Mouse (Mus musculus) liver, embryonic 12.5 days (tissue): ENCODE results near the gene Sestd1. TPM values are rescaled to one million over a fixed set of nuclear protein-coding genes. Genes with fewer than 3 reads are reported as not detected.
A peak's percentile ranks its signal among the peaks of the same experiment; 100 is the strongest.

ENCODE experiments used
- ATAC-seq: fragments of 200-750 bp; cut with Nextera tagmentation; 2 replicates; pipeline ENCODE4 v1.8.0; 2017; ENCODE audit warnings: moderate number of reproducible peaks, mild to moderate bottlenecking, moderate library complexity
- H3K27ac ChIP-seq: fragments of 300-500 bp; sonication (generic); 2 replicates; pipeline ENCODE4 v1.5.1; 2016; ENCODE audit warnings: mild to moderate bottlenecking
- H3K27me3 ChIP-seq: fragments of 300-500 bp; sonication (generic); replicated peaks from 2 replicates; pipeline ENCODE4 v1.6.1; 2016; ENCODE audit warnings: mild to moderate bottlenecking, moderate library complexity
- H3K36me3 ChIP-seq: fragments of 300-500 bp; sonication (generic); 2 replicates; pipeline ENCODE4 v1.6.1; 2016; ENCODE audit warnings: mild to moderate bottlenecking, moderate library complexity
- H3K4me1 ChIP-seq: fragments of 300-500 bp; sonication (generic); 2 replicates; pipeline ENCODE4 v1.6.1; 2016
- H3K4me2 ChIP-seq: fragments of 300-500 bp; sonication (generic); 2 replicates; pipeline ENCODE4 v1.6.1; 2016; ENCODE audit warnings: mild to moderate bottlenecking, moderate library complexity
- H3K4me3 ChIP-seq: fragments of 300-500 bp; sonication (generic); 2 replicates; pipeline ENCODE4 v1.5.1; 2016; ENCODE audit warnings: mild to moderate bottlenecking, moderate library complexity
- H3K9ac ChIP-seq: fragments of 300-500 bp; sonication (generic); 2 replicates; pipeline ENCODE4 v1.6.1; 2016; ENCODE audit warnings: mild to moderate bottlenecking, moderate library complexity
- H3K9me3 ChIP-seq: fragments of 300-500 bp; sonication (generic); replicated peaks from 2 replicates; pipeline ENCODE4 v1.6.1; 2016; ENCODE audit warnings: mild to moderate bottlenecking, moderate library complexity
- WGBS: fragments of 180-500 bp; shearing (Covaris S2); methylation state at CpG from one replicate; pipeline ENCODE4 v1.1.7; 2016; ENCODE audit not compliant: insufficient replicate concordance; 5-methylcytosine and 5-hydroxymethylcytosine counted together
- polyA plus RNA-seq: library from polyadenylated mRNA; unstranded; fragments of >200 nt; fragmentation: Nextera tagmentation; extraction: Ambion mirVana; gene quantifications from 2 replicates; pipeline ENCODE4 v1.2.1, GENCODE M21; 2016

Sestd1 gene
- polyA plus RNA-seq: 1.6 and 2.3 TPM in 2 replicates

DNA sequence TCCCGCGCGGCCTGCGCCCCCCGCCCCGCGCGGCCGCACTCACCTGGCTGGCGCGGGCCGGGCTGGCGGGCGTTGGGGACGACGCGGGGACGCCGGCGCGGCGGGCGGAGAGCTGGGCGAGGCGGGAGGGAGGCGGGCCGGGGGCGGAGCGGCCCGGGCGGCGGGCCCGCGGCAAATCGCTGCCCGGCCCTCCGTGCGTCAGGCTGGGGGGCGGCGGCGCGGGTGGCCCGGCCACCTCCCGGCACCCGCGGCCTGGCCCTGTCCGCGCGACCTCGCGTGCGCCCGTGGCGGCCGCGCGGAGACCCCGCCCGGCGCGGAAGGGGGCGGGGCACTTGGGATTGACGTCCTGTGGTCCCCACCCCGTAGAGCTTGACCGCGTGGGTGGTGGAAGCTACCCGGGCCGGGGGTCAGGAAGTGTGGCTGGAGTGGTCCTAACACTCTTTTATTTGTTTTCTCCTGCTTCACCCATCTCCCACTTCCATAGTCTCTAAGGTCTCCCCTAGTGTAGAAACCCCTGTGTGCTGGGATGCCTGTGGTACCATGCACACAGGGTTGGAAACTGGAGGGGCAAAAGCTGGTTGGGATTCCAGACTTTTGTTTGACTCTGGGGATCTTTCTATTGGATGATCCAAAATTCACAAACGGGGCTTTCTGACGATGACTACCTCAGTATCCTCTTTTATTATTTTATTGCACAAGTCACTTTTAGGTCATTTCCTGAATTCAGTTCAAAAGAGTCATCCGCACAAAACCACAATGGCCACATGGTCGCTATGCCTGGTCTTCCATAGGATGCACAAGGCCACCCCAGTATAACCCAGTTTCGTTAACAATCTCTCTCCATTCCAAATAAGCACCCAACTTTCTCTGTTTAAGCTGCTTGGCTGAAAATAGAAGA is at the start of gene Sestd1:
TSS of gene Sestd1 (minus strand) at position 81 of the 898 bp plus-strand sequence.
- ATAC-seq: peak; percentile 61
- Histone ChIP-seq H3K27me3 (peaks cover 34% of the 10 kb centered on the region), H3K4me3 (peak within 1 kb of the TSS; percentile 63), H3K36me3 (no peaks in the 10 kb centered on the region), H3K4me1 (peaks cover 5% of the 10 kb centered on the region), H3K9ac (peak within 1 kb of the TSS; percentile 68), H3K4me2 (peak within 1 kb of the TSS; percentile 89), H3K9me3 (no peaks in the 10 kb centered on the region), H3K27ac (no peak within 1 kb of the TSS)
- 5% methylated on average over 34 of the region's 73 CpGs for WGBS

- no peak overlapping the region for H3K4me2 ChIP-seq
- H3K27ac ChIP-seq: no peak overlapping the region
- no peaks in the 10 kb centered on the region for H3K4me1 ChIP-seq
- no peak for ATAC-seq
- H3K27me3 ChIP-seq: no peaks in the 10 kb centered on the region
- no peak overlapping the region for H3K9ac ChIP-seq
- H3K4me3 ChIP-seq: no peak overlapping the region
- 34% methylated on average over 3 of the region's 3 CpGs for WGBS
- no peaks in the 10 kb centered on the region for H3K9me3 ChIP-seq
- H3K36me3 ChIP-seq: no peaks in the 10 kb centered on the region
Measured at GRCm38 (mm10) chr2:77327246-77327645, 46.9 kb upstream of the Sestd1 start.

- no peaks in the 10 kb centered on the region for H3K36me3 ChIP-seq
- 41% methylated on average over 6 of the region's 6 CpGs for WGBS
- no peaks in the 10 kb centered on the region for H3K9me3 ChIP-seq
- no peak for ATAC-seq
- no peak overlapping the region for H3K4me3 ChIP-seq
- H3K27ac ChIP-seq: no peak overlapping the region
- no peak overlapping the region for H3K9ac ChIP-seq
- no peaks in the 10 kb centered on the region for H3K4me1 ChIP-seq
- no peak overlapping the region for H3K4me2 ChIP-seq
- no peaks in the 10 kb centered on the region for H3K27me3 ChIP-seq
Measured at GRCm38 (mm10) chr2:77323739-77324138, 43.3 kb upstream of the Sestd1 start.

DNA sequence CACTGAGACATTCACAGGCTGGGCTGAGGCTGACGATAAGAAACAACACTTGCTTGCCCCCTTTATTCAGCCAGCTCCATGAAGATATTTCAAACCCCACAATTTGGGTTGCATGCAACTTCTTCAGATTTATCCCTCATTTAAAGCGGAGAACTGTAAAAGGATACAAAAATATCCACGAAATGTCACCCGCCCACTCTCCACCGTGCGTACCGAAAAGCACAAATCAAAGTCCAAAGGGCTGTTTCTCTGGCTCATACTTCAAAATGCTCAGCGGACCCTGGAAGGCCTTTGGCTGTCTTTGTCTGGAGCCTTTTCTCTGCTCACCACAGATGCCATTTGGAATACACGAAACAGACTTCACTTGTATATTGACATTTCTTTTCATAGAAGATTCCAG is 42.8 kb upstream of the Sestd1 start:
- no peak overlapping the region for H3K4me3 ChIP-seq
- no peaks in the 10 kb centered on the region for H3K36me3 ChIP-seq
- no peak for ATAC-seq
- H3K27ac ChIP-seq: no peak overlapping the region
- no peaks in the 10 kb centered on the region for H3K27me3 ChIP-seq
- H3K4me1 ChIP-seq: no peaks in the 10 kb centered on the region
- no peak overlapping the region for H3K4me2 ChIP-seq
- H3K9ac ChIP-seq: no peak overlapping the region
- no peaks in the 10 kb centered on the region for H3K9me3 ChIP-seq
- WGBS: 78% methylated on average over 9 of the region's 9 CpGs

- no peak overlapping the region for H3K9ac ChIP-seq
- no peaks in the 10 kb centered on the region for H3K27me3 ChIP-seq
- no peak overlapping the region for H3K27ac ChIP-seq
- ATAC-seq: no peak
- no peak overlapping the region for H3K4me3 ChIP-seq
- no peaks in the 10 kb centered on the region for H3K4me1 ChIP-seq
- no peaks in the 10 kb centered on the region for H3K36me3 ChIP-seq
- H3K9me3 ChIP-seq: no peaks in the 10 kb centered on the region
- WGBS: 73% methylated on average over 5 of the region's 5 CpGs
- H3K4me2 ChIP-seq: no peak overlapping the region
Measured at GRCm38 (mm10) chr2:77319196-77319595, 38.8 kb upstream of the Sestd1 start.

GRCm38 (mm10) chr2:77316961-77317360 is 36.6 kb upstream of the Sestd1 start:
- ATAC-seq: no peak
- WGBS: 50% methylated on average over 7 of the region's 7 CpGs
- no peaks in the 10 kb centered on the region for H3K9me3 ChIP-seq
- no peak overlapping the region for H3K9ac ChIP-seq
- H3K27ac ChIP-seq: no peak overlapping the region
- no peaks in the 10 kb centered on the region for H3K4me1 ChIP-seq
- no peaks in the 10 kb centered on the region for H3K27me3 ChIP-seq
- no peak overlapping the region for H3K4me2 ChIP-seq
- H3K36me3 ChIP-seq: no peaks in the 10 kb centered on the region
- no peak overlapping the region for H3K4me3 ChIP-seq

GRCm38 (mm10) chr2:77313846-77314245 is 33.5 kb upstream of the Sestd1 start:
- no peak for ATAC-seq
- H3K9me3 ChIP-seq: no peaks in the 10 kb centered on the region
- H3K4me1 ChIP-seq: no peaks in the 10 kb centered on the region
- no peak overlapping the region for H3K27ac ChIP-seq
- H3K4me3 ChIP-seq: no peak overlapping the region
- H3K9ac ChIP-seq: no peak overlapping the region
- H3K27me3 ChIP-seq: no peaks in the 10 kb centered on the region
- 79% methylated on average over 10 of the region's 10 CpGs for WGBS
- no peaks in the 10 kb centered on the region for H3K36me3 ChIP-seq
- no peak overlapping the region for H3K4me2 ChIP-seq

- H3K4me2 ChIP-seq: no peak overlapping the region
- WGBS: 57% methylated on average over 9 of the region's 9 CpGs
- H3K4me1 ChIP-seq: no peaks in the 10 kb centered on the region
- no peak overlapping the region for H3K9ac ChIP-seq
- H3K4me3 ChIP-seq: no peak overlapping the region
- no peak for ATAC-seq
- H3K27me3 ChIP-seq: no peaks in the 10 kb centered on the region
- no peaks in the 10 kb centered on the region for H3K9me3 ChIP-seq
- no peaks in the 10 kb centered on the region for H3K36me3 ChIP-seq
- no peak overlapping the region for H3K27ac ChIP-seq
Measured at GRCm38 (mm10) chr2:77312616-77313015, 32.2 kb upstream of the Sestd1 start.

DNA sequence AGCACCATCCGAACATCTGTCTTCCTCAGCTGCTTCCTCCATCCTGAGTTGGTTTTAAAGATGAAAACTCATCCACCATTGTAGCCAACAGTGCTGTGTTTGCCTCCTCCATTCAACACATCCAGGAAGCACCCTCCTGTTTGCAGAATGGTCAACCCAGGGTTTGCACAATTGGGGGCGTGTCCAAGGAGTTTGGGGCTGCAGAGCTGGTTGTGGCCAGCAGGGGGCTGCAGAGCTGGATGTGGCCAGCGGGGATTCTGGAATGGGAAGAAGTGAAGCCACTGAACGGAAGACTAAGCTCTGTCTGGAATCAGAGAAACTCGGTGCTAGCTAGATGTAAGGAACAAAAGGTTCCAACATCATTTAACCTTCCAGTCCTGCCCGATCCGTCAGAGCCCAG is 28.9 kb upstream of the Sestd1 start:
- H3K9ac ChIP-seq: no peak overlapping the region
- no peaks in the 10 kb centered on the region for H3K27me3 ChIP-seq
- WGBS: 39% methylated on average over 7 of the region's 7 CpGs
- no peak for ATAC-seq
- H3K36me3 ChIP-seq: no peaks in the 10 kb centered on the region
- H3K4me1 ChIP-seq: no peaks in the 10 kb centered on the region
- H3K4me3 ChIP-seq: no peak overlapping the region
- H3K4me2 ChIP-seq: no peak overlapping the region
- no peak overlapping the region for H3K27ac ChIP-seq
- H3K9me3 ChIP-seq: no peaks in the 10 kb centered on the region

DNA sequence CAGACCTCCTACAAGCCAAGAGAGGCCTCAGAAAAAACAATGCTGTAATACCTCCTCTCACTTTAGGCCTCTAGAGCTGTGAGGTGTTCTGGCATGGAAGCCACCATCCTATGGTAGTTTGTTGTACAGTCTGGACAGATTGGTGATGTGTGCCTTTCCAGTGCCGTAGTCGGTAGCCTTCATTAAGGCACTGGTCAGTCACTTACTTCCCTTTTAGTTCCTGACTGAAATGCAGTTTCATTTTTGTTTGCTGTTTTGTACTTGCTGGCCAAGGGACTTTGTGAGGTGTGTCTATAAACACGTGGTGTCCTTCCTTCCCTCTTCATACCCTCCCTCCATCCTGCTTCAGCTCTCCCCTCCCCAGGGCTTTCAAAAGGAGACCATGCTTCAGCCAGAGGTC is 24.1 kb upstream of the Sestd1 start:
- Histone ChIP-seq H3K9me3 (no peaks in the 10 kb centered on the region), H3K4me3 (no peak overlapping the region), H3K36me3 (no peaks in the 10 kb centered on the region), H3K4me2 (no peak overlapping the region), H3K9ac (no peak overlapping the region), H3K27me3 (no peaks in the 10 kb centered on the region), H3K4me1 (no peaks in the 10 kb centered on the region), H3K27ac (no peak overlapping the region)
- WGBS: 42% methylated on average over 3 of the region's 3 CpGs
- ATAC-seq: no peak

DNA sequence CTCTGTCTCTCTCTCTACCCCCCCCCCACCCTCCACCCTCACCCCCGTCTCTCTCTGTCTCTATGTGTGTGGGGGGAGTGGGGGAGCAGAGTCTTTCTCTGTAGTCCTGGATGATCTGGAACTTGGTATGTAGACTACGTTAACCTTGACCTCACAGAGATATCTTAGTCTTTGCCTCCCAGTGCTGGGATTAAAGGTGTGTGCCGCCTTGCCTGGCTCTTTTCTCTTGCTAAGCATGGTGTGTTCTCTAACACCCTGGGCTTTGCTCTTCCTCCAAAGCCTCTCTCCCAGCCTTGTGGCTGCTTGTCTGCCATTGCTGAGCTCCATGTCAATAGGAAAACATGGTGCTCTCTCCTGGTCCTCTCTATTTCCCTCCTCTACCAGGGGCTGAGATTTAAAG is 23.3 kb upstream of the Sestd1 start:
- H3K36me3 ChIP-seq: no peaks in the 10 kb centered on the region
- H3K27ac ChIP-seq: no peak overlapping the region
- no peak for ATAC-seq
- no peaks in the 10 kb centered on the region for H3K27me3 ChIP-seq
- no peaks in the 10 kb centered on the region for H3K4me1 ChIP-seq
- WGBS: 70% methylated on average over 3 of the region's 3 CpGs
- H3K9me3 ChIP-seq: no peaks in the 10 kb centered on the region
- no peak overlapping the region for H3K4me3 ChIP-seq
- no peak overlapping the region for H3K4me2 ChIP-seq
- no peak overlapping the region for H3K9ac ChIP-seq

GRCm38 (mm10) chr2:77302655-77303348 is 22.4 kb upstream of the Sestd1 start:
- no peak overlapping the region for H3K4me3 ChIP-seq
- no peaks in the 10 kb centered on the region for H3K27me3 ChIP-seq
- no peak overlapping the region for H3K9ac ChIP-seq
- H3K4me1 ChIP-seq: no peaks in the 10 kb centered on the region
- H3K4me2 ChIP-seq: no peak overlapping the region
- no peak for ATAC-seq
- no peak overlapping the region for H3K27ac ChIP-seq
- WGBS: 55% methylated on average over 6 of the region's 6 CpGs
- H3K9me3 ChIP-seq: no peaks in the 10 kb centered on the region
- no peaks in the 10 kb centered on the region for H3K36me3 ChIP-seq
